Mouse (Mus musculus): ENCODE data around the gene Nox4.
"Not testable (repeated sequence)": the region's sequence is repeated elsewhere in the genome, so short reads cannot be mapped to it uniquely, and the experiment has no call there.

The Nox4 gene

DNA sequence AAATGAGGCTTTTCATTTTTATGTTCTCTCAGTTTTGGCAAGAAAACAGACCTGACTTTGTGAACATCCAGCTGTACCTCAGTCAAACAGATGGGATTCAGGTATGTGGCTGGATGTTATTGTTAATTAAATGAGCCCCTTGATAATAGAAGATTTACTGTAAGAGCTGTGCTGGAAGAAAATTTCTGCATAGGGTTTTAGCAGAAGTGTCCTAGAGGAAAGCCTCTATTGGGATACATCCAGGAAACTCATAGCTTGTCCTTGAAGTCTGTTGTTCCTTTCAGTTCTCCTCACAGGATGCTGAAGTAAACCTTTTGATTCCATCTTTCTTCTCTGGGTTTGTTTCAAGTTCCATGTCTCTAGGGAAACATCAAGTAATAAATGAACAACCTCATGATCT, 128.4 kb downstream of the Nox4 start:
- no peak for DNase-seq

DNA sequence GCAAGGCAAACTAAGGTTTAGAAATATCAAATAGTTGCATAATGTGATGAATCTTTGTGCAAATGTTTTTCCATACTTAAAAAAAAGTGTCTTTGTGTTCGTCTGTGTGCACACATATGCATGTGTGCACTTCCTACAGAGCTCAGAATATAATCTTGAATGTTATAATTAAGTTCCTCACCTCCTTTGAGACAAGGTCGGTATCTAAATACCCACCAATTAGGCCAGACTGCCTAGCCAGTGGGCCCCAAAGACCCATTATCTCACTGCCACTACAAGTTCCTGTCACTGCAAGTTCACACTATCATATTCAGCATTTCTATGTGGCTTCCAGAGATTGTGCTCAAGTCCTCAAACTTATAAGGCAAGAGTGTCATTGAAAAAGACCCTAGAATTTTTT, 129.0 kb downstream of the Nox4 start:
- DNase-seq = no peak

DNA sequence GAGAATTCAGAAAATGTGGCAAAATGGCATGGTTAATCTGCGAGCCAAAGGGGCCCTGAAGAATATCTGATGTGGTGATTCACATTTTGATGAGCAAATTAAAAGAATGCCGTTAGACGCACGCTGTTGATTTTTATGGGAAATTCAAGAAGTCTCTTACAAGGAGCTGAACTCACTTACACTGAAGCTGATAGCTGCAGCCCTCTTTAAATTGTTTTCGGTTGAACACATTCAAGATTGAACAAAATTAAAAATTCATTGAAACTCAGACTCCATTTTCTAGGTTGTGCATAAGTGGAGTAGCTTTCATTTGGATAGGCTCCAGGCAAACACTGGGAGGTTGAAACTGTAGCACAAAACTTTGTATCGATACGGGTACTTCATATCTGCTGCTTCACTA, 151.1 kb downstream of the Nox4 start:
- DNase-seq = no peak

DNA sequence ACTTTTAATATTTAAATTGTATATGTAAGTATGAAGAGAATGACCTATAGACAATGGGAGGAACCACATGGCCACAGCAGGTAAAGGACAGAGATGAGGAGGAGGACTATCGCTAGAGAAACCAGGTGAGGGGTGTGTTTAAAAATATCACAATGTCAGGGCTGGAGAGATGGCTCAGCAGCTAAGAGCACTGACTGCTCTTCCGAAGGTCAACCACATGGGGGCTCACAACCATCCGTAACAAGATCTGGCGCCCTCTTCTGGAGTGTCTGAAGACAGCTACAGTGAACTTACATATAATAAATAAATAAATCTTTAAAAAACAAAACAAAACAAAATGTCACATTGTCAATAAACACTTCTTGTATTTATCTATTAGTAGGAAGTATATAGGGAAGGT, 165.5 kb downstream of the Nox4 start:
- not testable (repeated sequence) for DNase-seq

DNA sequence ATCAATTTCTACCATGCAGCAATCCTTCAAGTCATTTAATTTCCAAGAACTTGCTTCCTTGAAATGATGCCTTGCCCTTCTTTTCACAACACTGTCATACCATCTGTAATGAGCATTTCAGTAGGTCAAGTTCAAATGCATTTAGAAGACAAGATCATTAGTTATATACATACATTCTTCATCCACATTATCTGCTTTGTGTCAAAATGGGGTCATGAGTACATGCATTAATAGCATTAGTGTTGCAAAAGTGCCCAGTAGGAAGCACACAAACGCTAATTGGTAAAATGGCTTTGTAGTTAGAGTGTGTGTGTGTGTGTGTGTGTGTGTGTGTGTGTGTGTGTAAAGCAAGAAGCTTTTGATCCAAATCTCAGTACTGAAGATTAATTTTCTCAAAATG, 167.4 kb downstream of the Nox4 start:
- DNase-seq = no peak
